Mouse (Mus musculus): Measurements from ENCODE around the gene Tpi1.
A peak's percentile ranks its signal among the peaks of the same experiment; 100 is the strongest.
"Not testable (repeated sequence)": the region's sequence is repeated elsewhere in the genome, so short reads cannot be mapped to it uniquely, and the experiment has no call there.

The Tpi1 gene

DNA sequence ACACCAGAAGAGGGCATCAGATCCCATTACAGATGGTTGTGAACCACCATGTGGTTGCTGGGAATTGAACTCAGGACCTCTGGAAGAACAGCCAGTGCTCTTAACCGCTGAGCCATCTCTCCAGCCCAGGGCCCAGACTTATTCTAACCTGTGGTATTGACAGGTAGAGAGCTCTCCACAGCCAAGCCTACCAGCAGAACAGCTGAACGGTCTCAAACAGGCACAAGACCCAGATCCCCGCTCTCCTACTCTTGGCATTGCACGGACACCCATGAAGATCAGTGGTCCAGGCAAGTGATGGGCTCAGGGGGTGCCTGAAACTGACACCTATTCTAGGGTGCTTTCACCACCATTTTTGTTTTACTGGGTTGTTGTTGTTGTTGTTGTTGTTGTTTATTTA is 17.1 kb upstream of the Tpi1 start:
- not testable (repeated sequence) for DNase-seq (ENCODE audit: low spot score)

GRCm38 (mm10) chr6:124829799-124830700 is 16.0 kb upstream of the Tpi1 start:
- peak; percentile 68 for DNase-seq (ENCODE audit: low spot score)

DNA sequence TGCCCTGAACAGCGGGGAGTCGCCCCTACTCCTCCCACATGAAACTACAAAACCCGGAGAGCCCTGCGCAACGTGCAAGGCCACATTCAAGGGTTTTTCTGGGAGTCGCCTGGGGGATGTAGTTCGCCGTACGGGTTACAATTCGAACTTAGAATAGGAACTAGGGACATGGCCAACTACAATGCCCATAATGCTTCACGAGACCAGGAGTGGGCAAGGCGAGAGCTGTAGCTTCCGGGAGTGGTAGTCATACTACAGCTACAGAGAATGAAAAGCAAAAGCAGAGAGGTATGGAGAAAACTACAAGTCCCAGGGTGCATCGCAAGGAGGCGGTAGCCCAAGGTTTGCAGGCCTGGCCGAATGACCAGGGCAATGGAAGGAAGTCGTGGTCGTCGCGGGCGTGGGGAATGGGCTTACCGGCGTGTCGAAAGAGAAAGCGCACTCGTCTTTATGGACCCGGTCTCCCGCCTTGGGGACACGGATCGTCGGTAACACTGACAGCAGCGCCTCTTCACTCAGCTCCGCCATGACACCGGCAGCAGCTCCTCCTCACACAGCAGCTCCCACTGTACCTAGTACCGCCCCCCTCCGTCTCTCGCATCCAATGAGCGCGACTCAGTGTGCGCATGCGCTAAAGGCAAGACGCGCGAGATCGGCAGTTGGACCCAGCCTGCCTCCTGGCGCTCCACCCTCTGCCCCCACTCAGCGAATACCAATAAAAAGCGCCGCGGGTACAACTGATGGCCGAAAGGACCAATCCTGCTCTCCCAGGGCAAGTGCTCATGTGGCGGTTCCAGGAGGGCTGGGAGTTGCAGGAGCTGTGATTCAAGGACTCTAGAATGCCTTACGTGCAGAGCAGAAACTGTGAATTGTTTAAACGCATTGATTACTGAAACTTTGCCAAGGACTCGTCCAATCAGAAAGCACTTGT is 15.0 kb upstream of the Tpi1 start, which contains the start of the genes Usp5 and Cdca3:
Gene Usp5, minus strand, starts transcription at position 617 of the 931 bp plus-strand sequence.
Gene Cdca3, plus strand, starts transcription at position 680 of the 931 bp plus-strand sequence.
- DNase-seq (ENCODE audit: low spot score), result peak; percentile 94

- DNase-seq (ENCODE audit: low spot score), result no peak
Observed at GRCm38 (mm10) chr6:124828101-124828592, 14.1 kb upstream of the Tpi1 start.

GRCm38 (mm10) chr6:124822049-124822448 is 8.0 kb upstream of the Tpi1 start:
- DNase-seq (ENCODE audit: low spot score), result no peak

DNA sequence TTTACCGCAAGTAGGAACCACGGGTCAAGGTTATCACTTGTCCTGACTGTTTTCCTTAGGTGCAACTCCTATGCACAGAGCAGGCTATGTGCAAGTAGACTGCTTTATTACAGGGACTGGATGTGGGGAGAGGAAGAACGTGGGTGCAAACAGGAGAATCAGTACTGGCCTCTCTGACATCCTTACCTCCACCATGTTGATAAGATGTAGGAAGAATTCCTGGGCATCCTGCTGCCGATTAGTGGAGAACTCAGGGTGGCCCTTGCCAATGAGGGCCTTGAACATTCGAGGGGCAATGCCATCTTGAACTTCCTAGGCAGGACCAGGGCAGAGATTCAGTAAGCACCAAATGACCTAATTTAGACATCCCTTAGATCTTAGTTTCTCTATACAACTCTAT is 6.8 kb upstream of the Tpi1 start:
- no peak for DNase-seq (ENCODE audit: low spot score)

GRCm38 (mm10) chr6:124817971-124818370 is 3.9 kb upstream of the Tpi1 start:
- DNase-seq (ENCODE audit: low spot score), result no peak

DNA sequence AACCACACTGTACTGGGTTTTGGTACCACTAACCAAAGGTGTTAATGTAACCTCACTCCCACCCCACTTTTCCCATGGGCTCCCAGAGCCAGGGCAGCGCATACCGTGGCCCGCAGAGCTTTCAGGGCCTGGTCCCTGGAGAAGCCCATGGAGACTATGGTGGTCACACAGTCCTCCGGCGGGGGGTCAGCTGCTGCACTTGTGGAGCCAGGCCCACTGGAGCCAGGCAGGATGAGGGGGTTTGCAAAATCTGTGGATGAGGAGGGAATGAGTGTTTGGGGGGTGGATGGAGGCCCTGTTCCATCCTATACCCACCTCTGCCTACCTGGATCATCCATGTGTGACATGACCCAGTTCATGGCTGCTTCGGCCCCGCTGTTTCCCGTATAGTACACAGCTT is 3.5 kb upstream of the Tpi1 start:
- DNase-seq (ENCODE audit: low spot score), result no peak

DNA sequence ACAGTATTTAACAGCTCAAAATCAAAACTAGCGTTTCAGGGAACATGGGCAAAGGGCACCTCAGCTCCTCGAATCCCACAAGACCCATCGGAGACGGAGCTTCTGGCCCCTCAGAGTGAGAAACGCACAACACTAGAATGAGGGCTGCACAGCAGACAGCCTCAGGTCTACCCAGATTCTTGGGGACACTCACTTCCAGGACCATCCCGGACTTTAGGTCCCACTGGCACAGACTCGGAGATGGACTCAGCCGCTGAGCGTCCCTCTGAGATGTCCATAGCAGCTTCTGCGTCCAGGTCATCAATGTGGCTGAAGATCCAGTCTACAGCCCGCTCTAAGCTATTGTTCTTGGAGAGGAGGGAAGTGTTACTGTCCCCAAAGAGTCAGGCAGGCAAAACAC is 3.0 kb upstream of the Tpi1 start:
- DNase-seq (ENCODE audit: low spot score), result no peak

DNA sequence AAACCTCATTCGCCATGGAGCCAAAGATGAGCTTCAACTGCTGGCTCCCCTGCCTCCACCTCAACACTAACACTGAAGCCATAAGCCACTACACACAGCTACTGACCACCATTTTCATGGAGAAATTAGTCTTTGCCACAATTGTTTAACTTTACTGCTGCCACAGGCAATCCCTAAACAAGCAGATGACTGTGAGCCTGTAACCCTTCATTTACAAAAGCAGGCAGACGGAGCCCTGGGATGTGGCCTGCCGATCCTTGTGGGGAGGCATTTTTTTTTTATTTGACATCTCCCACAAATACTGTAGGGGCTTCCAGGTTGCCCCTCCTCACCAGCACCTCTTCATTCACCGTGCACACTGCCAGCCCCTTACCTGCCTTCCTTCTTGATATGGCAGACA is 2.5 kb upstream of the Tpi1 start:
- no peak for DNase-seq (ENCODE audit: low spot score)

GRCm38 (mm10) chr6:124814858-124815774 is 1.0 kb upstream of the Tpi1 start:
- no peak for DNase-seq (ENCODE audit: low spot score)

DNA sequence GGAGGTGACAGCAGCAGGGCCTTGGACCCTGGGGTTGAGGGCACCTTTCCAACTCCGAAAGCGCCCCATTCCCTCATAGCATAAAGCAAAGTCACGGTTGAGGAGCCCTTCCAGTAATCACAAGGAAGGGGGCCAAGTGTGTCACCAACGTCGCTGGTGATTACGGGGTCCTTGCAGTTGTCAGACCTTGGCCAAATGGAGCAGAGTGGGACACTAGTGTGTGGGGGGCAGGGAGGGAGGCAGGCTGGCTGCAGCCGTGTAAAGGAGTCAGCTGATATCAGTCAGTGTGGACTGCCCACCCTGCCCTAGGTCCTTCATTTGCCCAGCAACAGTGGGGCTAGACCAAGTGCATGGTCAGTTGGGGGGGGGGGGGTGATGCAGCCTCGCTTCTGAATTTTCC is 352 bp upstream of the Tpi1 start:
- DNase-seq (ENCODE audit: low spot score), result no peak

- no peak for DNase-seq (ENCODE audit: low spot score)
Observed at GRCm38 (mm10) chr6:124813496-124813895, 600 bp downstream of the Tpi1 start.

DNA sequence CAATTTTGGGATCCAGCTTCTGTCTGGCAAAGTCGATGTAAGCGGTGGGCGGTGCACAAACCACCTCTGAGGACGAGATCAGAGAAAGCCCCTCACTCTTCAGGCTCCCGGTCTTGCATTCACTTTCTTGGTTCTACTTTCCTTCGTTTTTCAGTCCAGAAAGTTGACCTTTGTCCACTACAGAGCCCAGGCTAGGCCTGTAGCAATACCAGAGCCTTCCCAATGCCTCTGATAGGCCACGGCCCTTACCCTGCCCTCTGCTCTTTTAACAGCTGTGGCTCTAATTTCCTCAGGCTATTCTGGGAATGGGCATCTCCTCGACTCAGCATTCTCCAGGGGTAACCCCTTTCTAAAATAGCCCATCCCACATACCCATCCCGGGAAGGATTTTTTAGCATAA is 1.2 kb downstream of the Tpi1 start:
- DNase-seq (ENCODE audit: low spot score), result no peak

DNA sequence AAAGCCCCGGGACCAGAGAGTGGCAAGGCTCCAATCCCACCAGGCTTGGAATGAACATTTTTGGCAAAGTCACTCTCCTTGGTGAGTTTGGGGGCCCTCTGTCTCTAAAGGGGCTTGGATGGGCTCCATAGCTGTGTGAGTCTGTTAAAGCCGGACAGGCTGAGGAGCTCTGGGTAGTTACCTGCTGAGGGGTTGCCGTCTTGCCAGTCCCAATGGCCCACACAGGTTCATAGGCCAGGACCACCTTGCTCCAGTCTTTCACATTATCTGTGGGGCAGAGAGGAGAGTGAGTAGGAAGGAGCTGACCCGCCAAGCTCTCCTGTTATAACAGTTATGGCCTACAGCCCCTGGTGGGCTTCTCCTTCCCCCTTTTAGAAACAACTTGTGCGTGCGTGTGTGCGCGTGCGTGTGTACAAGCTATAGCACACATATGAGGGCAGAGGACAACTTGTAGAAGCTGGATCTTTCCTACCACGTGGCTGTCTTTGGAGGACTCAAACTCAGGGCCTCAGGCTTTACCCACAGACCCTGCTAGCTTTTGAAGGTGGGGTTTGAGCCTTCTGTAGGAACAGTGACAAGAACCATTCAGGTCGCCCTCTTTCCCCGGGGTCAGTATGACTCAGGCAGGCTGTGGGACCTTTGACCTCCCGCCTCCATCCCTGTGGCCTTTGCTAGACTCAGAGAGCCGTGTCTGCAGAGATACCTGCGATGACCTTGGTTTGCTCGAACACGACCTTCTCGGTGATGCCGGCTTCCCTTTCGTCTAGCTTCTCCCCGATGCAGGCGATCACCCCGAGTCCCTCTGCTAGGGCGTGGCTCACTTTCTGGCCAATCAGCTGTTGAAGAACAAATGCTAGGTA is 2.2 kb downstream of the Tpi1 start:
- DNase-seq (ENCODE audit: low spot score), result no peak

DNA sequence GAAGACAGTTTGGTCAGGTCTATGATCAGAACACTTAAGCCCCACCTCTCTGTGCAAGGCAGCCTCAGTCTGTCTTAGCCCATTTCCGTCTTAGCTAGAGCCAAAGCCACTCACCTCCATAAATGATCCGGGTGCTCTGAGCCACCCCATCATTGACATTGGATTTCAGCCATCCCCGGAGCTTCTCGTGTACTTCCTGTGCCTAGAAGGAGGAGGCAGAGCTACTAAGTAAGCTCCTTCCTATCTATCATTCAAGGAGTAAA is 2.8 kb downstream of the Tpi1 start:
- no peak for DNase-seq (ENCODE audit: low spot score)

DNA sequence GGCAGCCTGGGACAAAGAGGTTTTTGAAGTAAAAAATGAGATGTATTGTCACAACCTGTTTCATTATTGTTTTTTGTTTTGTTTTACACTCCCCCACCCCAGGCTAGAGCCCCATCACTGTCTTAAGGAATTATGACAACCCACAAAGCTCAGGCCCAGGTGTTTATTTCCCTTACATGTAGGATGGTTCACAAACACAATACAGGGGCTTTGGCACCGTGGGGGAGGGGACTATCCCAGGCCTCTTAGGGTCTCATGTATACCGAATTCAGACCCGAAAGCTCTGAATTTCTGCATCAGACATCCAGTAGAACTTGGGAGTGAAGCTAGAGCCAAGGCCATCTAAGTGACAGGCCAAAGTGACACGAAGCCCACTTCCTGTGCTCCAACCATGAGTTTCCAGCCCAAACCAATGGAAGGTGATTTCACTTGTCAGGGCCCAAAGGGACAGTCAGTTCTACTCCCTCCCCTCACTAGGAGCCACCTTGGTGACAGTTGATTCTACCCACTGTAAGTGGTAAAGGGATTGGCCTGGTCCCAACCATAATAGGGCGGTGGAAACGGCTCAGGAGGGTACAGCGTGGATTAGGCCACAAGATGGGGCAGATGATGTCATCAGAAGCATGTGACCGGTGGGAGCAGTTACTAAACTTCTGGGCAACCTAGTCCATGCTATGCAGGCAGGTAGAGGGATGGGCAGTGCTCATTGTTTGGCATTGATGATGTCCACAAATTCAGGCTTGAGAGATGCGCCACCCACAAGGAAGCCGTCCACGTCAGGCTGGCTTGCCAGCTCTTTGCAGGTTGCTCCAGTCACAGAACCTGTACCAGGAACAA is 3.3 kb downstream of the Tpi1 start:
- DNase-seq (ENCODE audit: low spot score), result not testable (repeated sequence)

GRCm38 (mm10) chr6:124809775-124810538 is 4.1 kb downstream of the Tpi1 start:
- DNase-seq (ENCODE audit: low spot score), result no peak

Measured in urinary bladder, postnatal 10 days (tissue).